ENCODE assay signal across 20 mouse cellular contexts in genomic region chr9:91476596-91476995, GRCm38 (mm10).
DNase-seq lines count a peak whose midpoint lies in the region; ATAC-seq lines count a peak whose summit lies in the region.
"Had no signal": no experiment of that assay in that cellular context is flagged by ENCODE, and none has a peak within 500 bp of the region (broad histone marks: within the 10 kb centered on the region; RNA-seq: fewer than 3 reads in every experiment).

No protein-coding gene starts in this region.

- no peaks in the 10 kb centered on the region for H3K36me3 ChIP-seq in midbrain, embryonic 13.5 days
- H3K36me3 ChIP-seq in midbrain, embryonic 10.5 days = no peaks in the 10 kb centered on the region
- no peaks in the 10 kb centered on the region for H3K36me3 ChIP-seq in hindbrain, embryonic 16.5 days (ENCODE audit: control insufficient read depth, insufficient read depth, low read length)
- H3K36me3 ChIP-seq in intestine, embryonic 15.5 days = no peaks in the 10 kb centered on the region
- H3K36me3 ChIP-seq: embryonic facial prominence, embryonic 15.5 days; limb, embryonic 15.5 days; neural tube, embryonic 13.5 days had no signal

- peak; percentile 9 for DNase-seq in embryo, embryonic 10.5 days (ENCODE audit: low spot score)
- no peak for DNase-seq in embryo, embryonic 10 days (ENCODE audit: low spot score)
- DNase-seq in midbrain, embryonic 10.5 days (ENCODE audit: low spot score) = no peak
- peak; percentile 41 for DNase-seq in brain, adult 2 months (ENCODE audit: low read depth, low spot score)
- no peak for DNase-seq in urinary bladder, postnatal 25 days (ENCODE audit: low spot score)
- DNase-seq: adrenal gland, adult 8-10 months; cerebellum, adult 8-10 months; kidney, adult 9 months; kidney, postnatal 4 days; lung, adult 18-20 months; lung, postnatal 4 days; thymus, postnatal 4 days had no signal

- no peak overlapping the region; the same call in 1 of the 2 replicates for H3K27ac ChIP-seq in midbrain, embryonic 13.5 days
- no peak overlapping the region for H3K27ac ChIP-seq in midbrain, embryonic 10.5 days (replicated peaks)
- H3K27ac ChIP-seq in hindbrain, embryonic 16.5 days (ENCODE audit: low read depth, low read length) = no peak overlapping the region
- H3K27ac ChIP-seq in intestine, embryonic 15.5 days = no peak overlapping the region
- H3K27ac ChIP-seq: embryonic facial prominence, embryonic 15.5 days; limb, embryonic 15.5 days; neural tube, embryonic 13.5 days had no signal

- H3K4me1 ChIP-seq in midbrain, embryonic 13.5 days (replicated peaks) = peaks cover 9% of the 10 kb centered on the region
- peaks cover 10% of the 10 kb centered on the region for H3K4me1 ChIP-seq in midbrain, embryonic 10.5 days
- H3K4me1 ChIP-seq in hindbrain, embryonic 16.5 days (ENCODE audit: control insufficient read depth, insufficient read depth, low read depth, low read length) = 0 out of 2 replicates have a peak, but pooled peaks cover 2% of the 10 kb centered on the region
- H3K4me1 ChIP-seq in intestine, embryonic 15.5 days (replicated peaks) = no peaks in the 10 kb centered on the region
- H3K4me1 ChIP-seq: embryonic facial prominence, embryonic 15.5 days; limb, embryonic 15.5 days had no signal

- no peaks in the 10 kb centered on the region for H3K27me3 ChIP-seq in midbrain, embryonic 13.5 days
- H3K27me3 ChIP-seq in midbrain, embryonic 10.5 days (ENCODE audit: low read depth, poor library complexity, severe bottlenecking) = no peaks in the 10 kb centered on the region
- H3K27me3 ChIP-seq in hindbrain, embryonic 16.5 days (replicated peaks; ENCODE audit: control insufficient read depth, insufficient read depth, low read length) = no peaks in the 10 kb centered on the region
- no peaks in the 10 kb centered on the region for H3K27me3 ChIP-seq in intestine, embryonic 15.5 days (replicated peaks)
- H3K27me3 ChIP-seq: embryonic facial prominence, embryonic 15.5 days; limb, embryonic 15.5 days; neural tube, embryonic 13.5 days had no signal

- H3K9ac ChIP-seq in midbrain, embryonic 13.5 days (replicated peaks) = peak overlapping the region; percentile 2; the same call in 1 of the 2 replicates
- no peak overlapping the region; the same call in 1 of the 2 replicates for H3K9ac ChIP-seq in hindbrain, embryonic 16.5 days (ENCODE audit: low read depth, low read length)
- no peak overlapping the region for H3K9ac ChIP-seq in intestine, embryonic 15.5 days
- H3K9ac ChIP-seq: embryonic facial prominence, embryonic 15.5 days; limb, embryonic 15.5 days; neural tube, embryonic 13.5 days had no signal

- H3K4me3 ChIP-seq in midbrain, embryonic 13.5 days (replicated peaks) = no peak overlapping the region
- H3K4me3 ChIP-seq in midbrain, embryonic 10.5 days = no peak overlapping the region
- H3K4me3 ChIP-seq in hindbrain, embryonic 16.5 days (ENCODE audit: low read length) = no peak overlapping the region
- H3K4me3 ChIP-seq in intestine, embryonic 15.5 days (replicated peaks) = no peak overlapping the region
- H3K4me3 ChIP-seq: embryonic facial prominence, embryonic 15.5 days; limb, embryonic 15.5 days; neural tube, embryonic 13.5 days had no signal

- H3K4me2 ChIP-seq in midbrain, embryonic 13.5 days (replicated peaks) = no peak overlapping the region
- H3K4me2 ChIP-seq in hindbrain, embryonic 16.5 days (ENCODE audit: low read length) = no peak overlapping the region
- no peak overlapping the region for H3K4me2 ChIP-seq in intestine, embryonic 15.5 days (replicated peaks)
- H3K4me2 ChIP-seq: embryonic facial prominence, embryonic 15.5 days; limb, embryonic 15.5 days; neural tube, embryonic 13.5 days had no signal

- 23% methylated on average over 3 of the region's 3 CpGs for WGBS in midbrain, embryonic 13.5 days
- 48% methylated on average over 3 of the region's 3 CpGs for WGBS in midbrain, embryonic 10.5 days
- 17% methylated on average over 3 of the region's 3 CpGs for WGBS in hindbrain, embryonic 16.5 days
- WGBS in intestine, embryonic 15.5 days = 24% methylated on average over 3 of the region's 3 CpGs

- H3K9me3 ChIP-seq in midbrain, embryonic 13.5 days = no peaks in the 10 kb centered on the region
- H3K9me3 ChIP-seq in midbrain, embryonic 10.5 days (replicated peaks) = no peaks in the 10 kb centered on the region
- no peaks in the 10 kb centered on the region for H3K9me3 ChIP-seq in hindbrain, embryonic 16.5 days (ENCODE audit: control insufficient read depth, low read length)
- no peaks in the 10 kb centered on the region for H3K9me3 ChIP-seq in intestine, embryonic 15.5 days
- H3K9me3 ChIP-seq: embryonic facial prominence, embryonic 15.5 days; limb, embryonic 15.5 days; neural tube, embryonic 13.5 days had no signal

- 0 out of 2 replicates have a peak, but pooled peaks have one; percentile 37 for ATAC-seq in midbrain, embryonic 13.5 days
- ATAC-seq in hindbrain, embryonic 16.5 days = 0 out of 2 replicates have a peak, but pooled peaks have one; percentile 50
- no peak for ATAC-seq in intestine, embryonic 15.5 days
- ATAC-seq: CD4-positive, CD25-positive, alpha-beta regulatory T cell, adult 4 months; inflammation-experienced regulatory T-cells, adult 6 months had no signal

Comparison
In these comparisons a context has a peak if more than half of its experiments do, and no peak if none do; other contexts are left out.
1. DNase-seq: peak in embryo, embryonic 10.5 days (single experiment) and brain, adult 2 months (single experiment); none in embryo, embryonic 10 days (single experiment), midbrain, embryonic 10.5 days (single experiment) and urinary bladder, postnatal 25 days (single experiment).